Mouse (Mus musculus) lung, adult 2 months (tissue): ENCODE measurements around the gene Zc3h4.

ENCODE experiments used
- CTCF ChIP-seq: fragments of 200-500 bp; IDR thresholded peaks from 2 replicates; pipeline ENCODE4 v1.5.1; 2011; ENCODE audit warnings: mild to moderate bottlenecking, low read length, control low read depth; ENCODE audit not compliant: insufficient read depth
- POLR2A ChIP-seq: fragments of 200-500 bp; IDR thresholded peaks from 2 replicates; pipeline ENCODE4 v1.6.1; 2011; ENCODE audit warnings: low read depth, mild to moderate bottlenecking, control low read depth, low read length, borderline replicate concordance; ENCODE audit errors: extremely low read depth

DNA sequence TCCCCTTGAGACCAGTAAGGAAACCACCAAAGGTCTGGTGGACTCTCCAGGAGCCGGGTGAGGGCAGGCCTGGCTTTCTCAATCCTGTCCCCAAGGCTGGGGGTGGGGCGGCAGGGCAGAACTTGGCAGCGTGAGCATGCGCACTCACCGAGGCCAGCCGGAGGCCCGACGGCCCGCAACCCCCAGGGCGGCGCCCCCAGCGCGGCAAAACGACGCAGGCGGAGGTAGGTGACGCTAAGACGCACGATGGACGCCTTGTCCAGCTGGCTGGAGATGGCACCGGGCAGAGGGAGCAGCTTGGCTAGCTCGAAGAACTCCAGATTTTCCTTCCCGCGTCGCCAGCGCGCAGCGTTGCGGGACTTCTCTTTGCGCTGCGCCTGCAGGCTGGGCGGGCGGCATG, 73.7 kb downstream of the Zc3h4 start:
- TF ChIP-seq CTCF = no peak
- TF ChIP-seq POLR2A = no peak
